Mouse (Mus musculus) cerebellum, postnatal 25 days (tissue): ENCODE measurements around the gene Lysmd3.
"Not testable (repeated sequence)": the region's sequence is repeated elsewhere in the genome, so short reads cannot be mapped to it uniquely, and the experiment has no call there.

Experiments
- DNase-seq, 2 experiments: peaks; one replicate each; pipeline ENCODE4 v3.0.0; 2021; ENCODE audit warnings: mixed read lengths in 2 of 2

The Lysmd3 gene

DNA sequence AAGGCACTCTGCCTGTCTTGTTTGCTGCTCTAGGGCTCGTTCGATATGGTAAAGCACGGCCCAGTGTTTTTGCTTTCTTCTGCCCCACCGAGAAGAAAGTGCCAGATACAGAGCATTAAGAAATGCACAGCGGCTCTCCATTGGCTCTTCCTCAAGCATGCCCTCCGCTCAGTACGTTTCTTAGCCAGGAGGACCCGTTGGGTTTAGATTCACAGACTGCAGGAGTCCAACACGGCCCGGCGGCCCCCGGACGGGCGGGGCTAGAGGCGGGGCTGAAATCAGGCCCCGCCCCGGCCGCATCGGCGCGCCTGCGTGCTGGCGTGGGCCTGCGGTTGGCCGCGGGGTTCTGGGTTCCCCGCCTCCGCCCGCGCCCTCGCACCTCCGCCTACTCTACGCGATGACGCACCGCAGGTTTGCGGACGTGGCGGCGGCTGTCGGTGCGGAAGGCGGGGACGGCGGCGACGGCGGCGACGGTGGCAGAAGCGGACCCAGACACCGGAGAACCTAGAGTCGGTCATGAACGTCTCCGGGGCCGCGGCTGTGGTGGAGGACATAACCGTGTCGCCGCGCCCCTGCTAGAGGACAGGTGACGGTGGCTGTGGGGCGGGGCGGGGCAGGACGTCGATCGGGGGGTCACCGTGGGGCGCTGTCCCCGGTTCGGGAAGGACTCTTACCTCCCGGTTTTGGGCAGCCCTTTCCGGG, at the start of gene Lysmd3:
TSS of gene Lysmd3 (plus strand) at position 313 of the 702 bp plus-strand sequence.
- DNase-seq = peak; percentile 94 to 98

DNA sequence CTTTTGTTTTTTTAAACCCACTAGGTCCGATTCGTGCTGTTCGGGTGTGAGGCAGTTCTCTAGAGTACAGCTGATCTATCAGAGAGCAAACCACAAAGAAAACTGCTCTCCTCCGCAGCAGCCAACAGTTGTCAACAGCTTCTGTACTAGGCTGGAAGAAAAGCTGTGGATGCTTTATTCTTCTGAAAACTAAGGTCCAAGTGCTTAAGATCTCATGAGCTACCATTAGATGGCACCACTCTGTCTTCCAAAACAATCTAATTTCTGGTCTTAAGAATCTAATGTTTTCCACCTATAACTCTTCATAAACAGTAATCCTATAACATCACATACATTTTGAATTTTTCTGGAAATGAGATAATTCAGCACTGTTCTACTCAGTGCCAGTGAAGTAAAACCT, 47.1 kb upstream of the Lysmd3 start:
- no peak for DNase-seq

- not testable (repeated sequence) for DNase-seq
These were observed 29.6 kb upstream of the Lysmd3 start for GRCm38 (mm10) chr13:81627861-81628260.

DNA sequence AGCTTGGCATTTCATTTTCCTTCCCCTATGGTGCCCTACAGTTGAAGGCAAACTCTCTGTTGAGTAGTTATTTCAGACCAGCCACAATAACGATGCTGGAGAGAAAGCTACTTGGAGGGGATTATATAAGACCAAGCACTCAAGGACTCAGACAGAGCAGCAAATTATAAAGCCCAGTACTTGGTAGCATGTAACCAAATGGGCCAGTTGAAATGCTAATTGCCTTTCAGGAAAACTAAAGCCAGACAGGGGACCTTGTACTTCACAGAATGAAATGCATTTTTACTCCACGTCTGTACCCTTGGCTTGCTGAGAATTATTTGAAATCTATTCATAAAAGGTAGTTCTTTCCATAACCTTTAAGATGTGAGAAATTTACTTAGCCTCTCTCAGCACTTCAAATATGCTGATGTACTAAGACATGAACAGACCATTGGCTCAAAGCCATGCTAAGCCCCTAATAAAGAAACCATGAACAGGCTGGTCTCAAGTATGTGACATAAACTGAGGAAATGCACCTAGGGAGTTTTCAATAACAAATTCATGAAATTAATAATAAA, 28.8 kb upstream of the Lysmd3 start:
- DNase-seq = no peak

DNA sequence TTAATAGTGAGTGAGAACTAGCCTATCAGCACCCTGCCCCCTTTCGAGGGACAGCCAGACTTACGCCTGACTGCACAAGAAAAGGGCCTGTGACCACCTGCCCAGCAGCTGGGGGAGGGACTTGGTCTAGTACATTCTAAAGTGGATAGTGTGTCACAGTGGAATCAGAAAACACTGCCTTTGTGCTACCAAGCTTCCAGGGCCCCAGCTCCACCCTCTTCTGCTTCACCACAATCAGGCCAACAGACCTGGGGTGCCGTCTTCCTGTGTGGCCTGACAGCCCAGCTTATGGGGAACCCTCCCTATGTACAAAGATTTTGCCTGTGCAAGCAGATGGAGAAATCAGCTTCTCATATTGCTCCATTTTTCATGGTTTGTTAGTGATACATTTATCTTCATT, 28.1 kb upstream of the Lysmd3 start:
- no peak for DNase-seq

DNA sequence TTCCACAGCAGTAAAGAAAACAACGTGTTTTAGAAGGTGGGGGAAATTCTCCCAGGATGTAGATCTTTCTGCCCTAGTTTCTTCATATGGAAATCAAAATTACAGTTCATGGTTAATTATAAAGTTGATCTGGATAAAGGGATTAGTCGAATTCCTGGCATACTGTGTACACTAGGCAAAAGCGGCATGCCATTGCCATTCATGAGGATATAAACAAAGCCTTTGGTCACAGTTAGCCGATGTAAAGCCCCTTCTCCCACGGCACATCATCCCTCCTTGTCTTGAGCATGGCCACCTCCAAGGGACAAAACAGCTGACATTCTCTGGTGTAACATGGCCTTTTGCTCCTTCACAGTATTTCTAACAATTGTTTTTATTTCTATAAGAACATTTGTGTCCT, 26.9 kb upstream of the Lysmd3 start:
- DNase-seq = no peak

DNA sequence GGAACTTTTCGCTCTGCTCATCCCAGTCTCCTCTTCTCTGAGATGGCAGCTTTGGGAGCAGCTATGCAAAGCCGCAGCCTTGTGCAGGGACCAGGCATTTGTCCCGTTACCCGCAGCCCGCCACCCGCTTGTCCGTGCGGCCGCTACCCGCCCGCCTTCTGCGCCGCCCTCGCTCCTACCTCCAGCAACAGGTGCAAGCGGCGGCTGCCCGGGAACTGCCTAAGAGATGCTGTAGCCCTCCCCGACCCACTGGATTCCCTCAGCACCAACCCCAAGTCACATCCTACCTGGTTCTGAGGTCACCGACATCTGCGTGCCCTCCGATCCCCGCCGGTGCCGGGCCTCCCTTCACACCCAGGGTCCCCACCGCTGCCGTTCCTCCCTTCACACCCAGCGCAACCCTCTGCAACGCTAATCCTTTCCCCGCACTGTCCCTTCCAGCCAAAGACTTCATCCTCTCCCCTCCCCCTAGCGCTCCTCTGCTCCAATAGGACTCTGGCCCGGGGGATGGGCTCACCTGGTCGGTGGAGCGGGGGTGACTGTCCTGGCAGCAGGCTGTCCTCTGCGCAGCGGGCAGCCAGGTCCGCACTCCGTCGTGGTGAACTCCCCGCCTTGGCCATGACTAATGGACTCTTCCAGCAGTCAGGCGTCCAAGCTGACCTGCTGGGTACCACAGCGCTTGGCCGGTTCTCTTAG, 24.6 kb upstream of the Lysmd3 start, which contains the start of gene Adgrv1:
TSS of gene Adgrv1 (minus strand) at position 435 of the 696 bp plus-strand sequence.
- DNase-seq = peak; percentile 81 to 90

DNA sequence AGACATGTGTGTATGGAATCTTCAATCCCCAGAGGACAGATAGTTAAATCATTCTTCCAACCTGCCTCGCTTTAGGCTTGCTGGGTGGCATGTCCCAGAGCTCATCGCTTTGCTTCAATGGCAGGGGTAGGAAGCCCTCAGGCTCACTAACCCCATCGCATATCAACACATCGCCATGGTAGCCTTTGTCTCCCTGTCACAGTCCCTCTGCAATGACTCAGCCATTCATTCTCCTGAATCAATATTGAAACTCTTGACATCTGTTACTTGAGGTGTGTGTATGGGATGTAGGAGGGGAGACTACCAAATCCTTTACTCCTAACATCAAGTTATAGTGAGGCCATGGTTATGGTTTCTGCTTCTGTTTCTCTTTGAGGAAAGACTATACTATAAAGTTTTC, 17.8 kb upstream of the Lysmd3 start:
- DNase-seq = no peak

- no peak for DNase-seq
These were observed 16.6 kb upstream of the Lysmd3 start for GRCm38 (mm10) chr13:81640881-81641280.

DNA sequence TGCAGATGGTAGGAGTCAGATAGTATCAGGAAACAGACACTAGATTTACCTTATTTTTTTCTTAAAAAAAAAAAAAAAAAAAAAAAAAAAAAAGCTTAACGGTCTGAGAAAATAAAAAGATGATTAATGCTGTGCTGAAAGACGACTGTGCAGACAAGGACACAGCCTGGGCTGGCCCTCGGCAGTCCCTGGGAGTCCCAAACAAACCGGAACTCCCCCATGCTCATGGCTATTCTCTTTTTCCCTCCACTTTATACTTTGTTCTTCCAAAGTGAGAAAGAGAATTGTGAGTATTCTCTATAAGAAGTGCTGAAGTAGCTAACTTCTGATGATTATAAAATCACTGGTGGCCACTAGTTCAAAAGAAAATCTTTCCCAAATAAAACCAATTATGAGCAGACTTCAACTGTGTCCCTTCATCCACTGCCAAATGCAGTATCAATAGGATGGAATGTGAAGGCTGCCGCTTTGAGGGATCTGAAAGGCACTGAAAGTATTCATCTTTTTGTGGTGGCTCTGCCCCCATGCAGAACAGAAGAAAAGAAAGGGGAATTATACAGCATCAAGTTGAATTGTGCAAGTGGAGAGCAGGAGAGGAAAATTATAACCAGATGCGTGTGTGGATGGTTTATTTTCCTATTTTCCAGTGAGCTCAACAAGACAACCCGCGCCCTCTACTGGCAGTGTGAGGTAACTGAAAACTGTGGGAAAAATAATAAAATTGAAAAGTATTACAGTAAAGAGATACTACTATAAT, 16.0 kb upstream of the Lysmd3 start:
- peak; percentile 53 to 75 for DNase-seq

DNA sequence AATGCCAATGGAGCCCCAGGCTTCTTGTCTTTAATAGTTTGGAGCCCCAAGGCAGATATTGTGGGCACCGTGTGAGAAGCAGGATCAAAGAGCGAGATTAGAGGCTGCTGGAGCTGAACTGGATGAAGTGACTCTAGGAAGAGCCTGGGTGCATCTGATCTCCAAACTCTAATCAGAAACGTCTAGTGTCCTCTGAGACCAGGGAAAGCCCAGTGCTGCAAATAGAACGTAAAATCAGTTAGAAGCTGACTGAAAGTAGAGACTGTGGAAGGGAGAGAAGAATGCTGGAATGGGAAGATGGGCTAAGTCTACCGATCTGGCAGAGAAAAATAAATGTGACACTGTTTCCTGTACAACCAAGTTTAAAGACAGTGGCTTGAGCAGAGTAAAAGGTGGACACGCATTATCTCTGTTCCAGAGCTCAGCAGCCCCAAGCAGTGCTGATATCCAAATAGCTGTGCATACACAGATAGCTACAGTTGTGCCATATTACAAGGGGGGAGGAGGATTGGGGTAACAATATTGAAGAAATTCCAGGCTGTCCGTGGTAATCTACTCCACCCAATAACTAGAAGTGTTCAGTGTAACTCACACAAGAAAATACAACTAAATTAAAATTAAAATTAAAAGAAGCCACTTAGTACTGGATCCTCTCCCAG, 14.8 kb upstream of the Lysmd3 start:
- DNase-seq = no peak

GRCm38 (mm10) chr13:81644047-81644565, 13.4 kb upstream of the Lysmd3 start:
- no peak for DNase-seq

DNA sequence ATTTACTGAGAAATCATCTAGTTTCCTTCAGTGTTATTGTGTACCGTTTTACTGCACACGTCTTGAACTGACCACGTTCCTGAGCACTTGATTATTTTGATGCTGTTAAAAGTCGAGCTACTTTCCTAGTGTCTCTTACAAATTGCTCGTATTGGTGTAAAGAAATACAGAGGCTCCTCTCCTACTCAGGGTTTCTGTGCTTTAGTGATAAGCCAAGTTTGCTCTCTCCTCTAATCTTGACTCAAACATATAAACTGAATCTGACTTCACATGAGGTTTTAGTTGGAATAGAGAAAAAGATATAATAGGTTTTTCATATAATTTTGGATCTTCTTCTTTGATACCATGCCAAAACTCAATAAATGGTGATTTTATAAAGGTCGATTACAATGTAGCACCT, 11.1 kb upstream of the Lysmd3 start:
- no peak for DNase-seq

- not testable (repeated sequence) for DNase-seq
These were observed 7.1 kb upstream of the Lysmd3 start for GRCm38 (mm10) chr13:81650382-81650781.

DNA sequence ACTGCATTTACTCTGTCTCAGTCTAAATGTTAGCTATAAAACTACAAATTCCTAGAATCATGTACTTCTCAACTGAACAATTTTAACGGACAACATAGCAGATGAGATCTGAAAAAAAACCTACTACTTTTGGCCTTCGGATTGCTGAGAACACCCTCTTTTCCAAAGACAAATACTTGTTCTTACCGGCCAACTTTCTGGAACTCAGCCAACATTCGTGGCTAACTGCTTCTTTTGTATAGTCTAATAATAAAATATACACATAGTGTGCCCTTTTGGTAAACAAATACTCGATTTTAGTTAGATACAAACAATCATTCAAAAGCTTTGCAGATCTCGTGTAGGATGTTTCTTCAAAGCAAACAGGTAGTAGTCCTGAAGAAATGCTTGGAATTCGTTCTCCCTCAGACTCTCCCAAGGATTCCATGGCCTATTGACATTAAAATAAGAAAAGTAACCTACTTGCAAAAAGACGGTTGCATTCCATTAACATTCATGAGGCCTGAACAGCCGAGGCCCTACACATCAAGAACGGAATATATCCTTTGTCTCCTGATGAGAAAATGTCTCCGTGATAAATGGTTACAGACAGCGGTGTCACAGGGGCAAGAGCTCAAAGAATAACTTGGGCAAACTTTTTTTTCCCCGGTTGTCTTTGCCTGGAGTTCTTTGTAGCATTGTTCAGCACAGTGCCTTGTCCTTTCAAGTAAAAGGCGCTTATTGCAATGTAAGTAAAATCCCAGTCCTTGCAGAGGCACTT, 1.2 kb upstream of the Lysmd3 start:
- peak in 1 of 2 experiments; percentile 31 for DNase-seq

DNA sequence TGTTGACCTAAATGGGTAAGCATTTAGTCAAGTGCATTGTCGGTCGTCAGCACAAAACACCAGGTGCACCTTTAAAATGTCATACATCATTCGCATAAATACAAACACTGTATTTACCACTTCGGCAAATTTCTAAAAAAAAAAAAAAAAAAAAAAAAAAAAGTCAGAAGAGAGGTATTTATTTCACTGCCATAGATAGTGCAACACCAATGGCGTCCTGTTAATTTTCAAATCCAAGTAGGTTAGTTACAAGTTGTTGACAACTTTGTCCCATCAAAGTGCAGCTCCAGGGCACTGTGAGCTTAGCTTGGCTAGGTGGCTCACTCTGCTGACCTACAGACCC, 484 bp upstream of the Lysmd3 start:
- no peak for DNase-seq

- no peak for DNase-seq
These were observed 740 bp downstream of the Lysmd3 start for GRCm38 (mm10) chr13:81658053-81658752.

- peak; percentile 47 to 50 for DNase-seq
These were observed 6.3 kb downstream of the Lysmd3 start for GRCm38 (mm10) chr13:81663566-81664330.

GRCm38 (mm10) chr13:81664331-81664698, 6.9 kb downstream of the Lysmd3 start:
- DNase-seq = peak; percentile 61 to 70

GRCm38 (mm10) chr13:81667713-81668112, 10.2 kb downstream of the Lysmd3 start:
- DNase-seq = no peak
